Mouse (Mus musculus) midbrain, embryonic 16.5 days (tissue): Measurements from ENCODE around the gene Ankrd27. TPM values are rescaled to one million over a fixed set of nuclear protein-coding genes. Genes with fewer than 3 reads are reported as not detected.

Source experiments
- ATAC-seq: fragments of 200-750 bp; cut with Nextera tagmentation; 2 replicates; pipeline ENCODE4 v1.8.0; 2017; ENCODE audit warnings: moderate TSS enrichment
- H3K27ac ChIP-seq: fragments of 300-500 bp; sonication (generic); 2 replicates; pipeline ENCODE4 v1.5.1; 2014; ENCODE audit warnings: mild to moderate bottlenecking, low read length, mixed read lengths
- H3K27me3 ChIP-seq: fragments of 300-500 bp; sonication (generic); 2 replicates; pipeline ENCODE4 v1.6.1; 2014; ENCODE audit warnings: low read depth, low read length, mixed read lengths; ENCODE audit not compliant: control insufficient read depth, insufficient read depth
- H3K36me3 ChIP-seq: fragments of 300-500 bp; sonication (generic); 2 replicates; pipeline ENCODE4 v1.6.1; 2014; ENCODE audit warnings: mild to moderate bottlenecking, low read length, moderate library complexity, mixed read lengths; ENCODE audit not compliant: control insufficient read depth, insufficient read depth
- H3K4me1 ChIP-seq: fragments of 300-500 bp; sonication (generic); 2 replicates; pipeline ENCODE4 v1.6.1; 2014; ENCODE audit warnings: mild to moderate bottlenecking, low read length, mixed read lengths; ENCODE audit not compliant: control insufficient read depth, insufficient read depth
- H3K4me2 ChIP-seq: fragments of 300-500 bp; sonication (generic); 2 replicates; pipeline ENCODE4 v1.6.1; 2014; ENCODE audit warnings: mild to moderate bottlenecking, low read length, mixed read lengths
- H3K4me3 ChIP-seq: fragments of 300-500 bp; sonication (generic); 2 replicates; pipeline ENCODE4 v1.5.1; 2014; ENCODE audit warnings: low read depth, mild to moderate bottlenecking, low read length, moderate library complexity, mixed read lengths
- H3K9ac ChIP-seq: fragments of 300-500 bp; sonication (generic); 2 replicates; pipeline ENCODE4 v1.6.1; 2014; ENCODE audit warnings: low read depth, low read length, mixed read lengths
- H3K9me3 ChIP-seq: fragments of 300-500 bp; sonication (generic); replicated peaks from 2 replicates; pipeline ENCODE4 v1.6.1; 2014; ENCODE audit warnings: mild to moderate bottlenecking, low read length, mixed read lengths; ENCODE audit not compliant: control insufficient read depth, poor library complexity, severe bottlenecking
- WGBS: fragments of 180-500 bp; shearing (Covaris S2); extraction: QIAGEN DNeasy Blood & Tissue Kit; methylation state at CpG from one replicate; pipeline ENCODE4 v1.1.7; 2014; 5-methylcytosine and 5-hydroxymethylcytosine counted together
- polyA plus RNA-seq: library from polyadenylated mRNA; unstranded; fragments of >200 nt; fragmentation: Nextera tagmentation; extraction: Ambion mirVana; gene quantifications from 2 replicates; pipeline ENCODE4 v1.2.1, GENCODE M21; 2015

Ankrd27 gene
- polyA plus RNA-seq, 1 experiment from 2014 or later, result 19.0 TPM

- Histone ChIP-seq H3K27me3 (no peaks in the 10 kb centered on the region), H3K36me3 (no peaks in the 10 kb centered on the region), H3K4me3 (no peak overlapping the region), H3K9me3 (no peaks in the 10 kb centered on the region), H3K4me2 (no peak overlapping the region), H3K9ac (no peak overlapping the region), H3K27ac (no peak overlapping the region), H3K4me1 (peaks cover 21% of the 10 kb centered on the region)
- 33% methylated on average over 16 of the region's 16 CpGs for WGBS
- ATAC-seq, result no peak
These were observed 77.8 kb downstream of the Ankrd27 start for GRCm38 (mm10) chr7:35663790-35664376.

- Histone ChIP-seq H3K27me3 (no peaks in the 10 kb centered on the region), H3K4me2 (peak overlapping the region; percentile 28; the same call in 1 of the 2 replicates), H3K4me3 (no peak overlapping the region), H3K27ac (peak overlapping the region; percentile 79), H3K36me3 (no peaks in the 10 kb centered on the region), H3K9ac (peak overlapping the region; percentile 23; the same call in 1 of the 2 replicates), H3K4me1 (peaks cover 24% of the 10 kb centered on the region), H3K9me3 (no peaks in the 10 kb centered on the region)
- WGBS, result 9% methylated on average over 18 of the region's 18 CpGs
- peak; percentile 87 for ATAC-seq
These were observed 82.3 kb downstream of the Ankrd27 start for GRCm38 (mm10) chr7:35668066-35669041.

GRCm38 (mm10) chr7:35678976-35679375 is 92.9 kb downstream of the Ankrd27 start:
- Histone ChIP-seq H3K4me3 (no peak overlapping the region), H3K4me2 (no peak overlapping the region), H3K9me3 (no peaks in the 10 kb centered on the region; the same call in 1 of the 2 replicates), H3K27ac (no peak overlapping the region), H3K27me3 (no peaks in the 10 kb centered on the region), H3K36me3 (no peaks in the 10 kb centered on the region), H3K9ac (no peak overlapping the region), H3K4me1 (no peaks in the 10 kb centered on the region)
- 79% methylated on average over 4 of the region's 4 CpGs for WGBS
- ATAC-seq, result no peak

GRCm38 (mm10) chr7:35681559-35681958 is 95.5 kb downstream of the Ankrd27 start:
- H3K36me3 ChIP-seq, result no peaks in the 10 kb centered on the region

GRCm38 (mm10) chr7:35683409-35684122 is 97.5 kb downstream of the Ankrd27 start:
- no peaks in the 10 kb centered on the region; the same call in 1 of the 2 replicates for H3K9me3 ChIP-seq
- peaks cover 4% of the 10 kb centered on the region; the same call in 1 of the 2 replicates for H3K4me1 ChIP-seq
- no peak overlapping the region for H3K9ac ChIP-seq
- no peaks in the 10 kb centered on the region for H3K27me3 ChIP-seq
- no peak overlapping the region for H3K4me3 ChIP-seq
- no peak overlapping the region for H3K4me2 ChIP-seq
- H3K27ac ChIP-seq, result no peak overlapping the region
- ATAC-seq, result no peak
- H3K36me3 ChIP-seq, result no peaks in the 10 kb centered on the region
- WGBS, result 47% methylated on average over 6 of the region's 6 CpGs

More at GRCm38 (mm10) chr7:35681559-35681958, 95.5 kb downstream of the Ankrd27 start:
- no peak for ATAC-seq
- H3K27me3 ChIP-seq, result no peaks in the 10 kb centered on the region
- H3K4me1 ChIP-seq, result no peaks in the 10 kb centered on the region
- WGBS, result 92% methylated on average over 3 of the region's 3 CpGs
- no peak overlapping the region for H3K4me2 ChIP-seq
- no peak overlapping the region for H3K9ac ChIP-seq
- H3K9me3 ChIP-seq, result no peaks in the 10 kb centered on the region; the same call in 1 of the 2 replicates
- no peak overlapping the region for H3K27ac ChIP-seq
- H3K4me3 ChIP-seq, result no peak overlapping the region

DNA sequence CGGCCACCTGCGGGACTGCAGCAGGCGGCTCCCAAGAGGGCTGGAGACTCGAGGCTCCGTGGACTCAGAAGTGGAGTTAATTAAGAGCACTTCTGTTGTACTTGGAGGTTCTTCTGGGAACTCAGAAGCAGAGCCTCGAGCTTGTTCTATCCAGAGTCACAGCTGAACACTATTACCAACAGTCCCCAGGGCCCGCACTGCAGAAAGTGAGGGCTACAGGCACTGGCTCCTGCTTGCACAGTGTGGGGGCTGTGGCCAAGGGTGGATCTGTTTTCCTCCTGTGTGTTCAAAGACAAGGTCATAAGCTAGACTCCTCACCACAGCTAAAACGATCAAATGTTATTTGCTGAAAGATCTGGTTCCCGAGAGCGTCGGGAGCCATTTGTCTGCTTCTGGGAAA is 100.2 kb downstream of the Ankrd27 start:
- no peak overlapping the region for H3K9ac ChIP-seq

GRCm38 (mm10) chr7:35686756-35687155 is 100.7 kb downstream of the Ankrd27 start:
- Histone ChIP-seq H3K9ac (no peak overlapping the region), H3K27ac (no peak overlapping the region)
- 25% methylated on average over 13 of the region's 13 CpGs for WGBS

More for the DNA sequence above, 100.2 kb downstream of the Ankrd27 start:
- no peaks in the 10 kb centered on the region; the same call in 1 of the 2 replicates for H3K9me3 ChIP-seq
- H3K27me3 ChIP-seq, result no peaks in the 10 kb centered on the region
- H3K4me3 ChIP-seq, result no peak overlapping the region
- H3K4me1 ChIP-seq, result peaks cover 4% of the 10 kb centered on the region; the same call in 1 of the 2 replicates
- WGBS, result 66% methylated on average over 11 of the region's 11 CpGs
- no peak overlapping the region for H3K4me2 ChIP-seq
- no peak overlapping the region for H3K27ac ChIP-seq
- no peaks in the 10 kb centered on the region for H3K36me3 ChIP-seq
- no peak for ATAC-seq

GRCm38 (mm10) chr7:35687229-35687628 is 101.2 kb downstream of the Ankrd27 start:
- Histone ChIP-seq H3K36me3 (0 out of 2 replicates have a peak, but pooled peaks cover 2% of the 10 kb centered on the region), H3K4me1 (peaks cover 4% of the 10 kb centered on the region; the same call in 1 of the 2 replicates), H3K27ac (no peak overlapping the region), H3K27me3 (no peaks in the 10 kb centered on the region), H3K4me2 (no peak overlapping the region), H3K9me3 (no peaks in the 10 kb centered on the region), H3K9ac (no peak overlapping the region), H3K4me3 (no peak overlapping the region)
- 26% methylated on average over 10 of the region's 10 CpGs for WGBS
- ATAC-seq, result no peak

More at GRCm38 (mm10) chr7:35686756-35687155, 100.7 kb downstream of the Ankrd27 start:
- Histone ChIP-seq H3K4me2 (no peak overlapping the region), H3K4me3 (no peak overlapping the region), H3K27me3 (no peaks in the 10 kb centered on the region), H3K9me3 (no peaks in the 10 kb centered on the region; the same call in 1 of the 2 replicates), H3K36me3 (no peaks in the 10 kb centered on the region), H3K4me1 (peaks cover 4% of the 10 kb centered on the region; the same call in 1 of the 2 replicates)
- ATAC-seq, result no peak
